In the genomic region with DNA sequence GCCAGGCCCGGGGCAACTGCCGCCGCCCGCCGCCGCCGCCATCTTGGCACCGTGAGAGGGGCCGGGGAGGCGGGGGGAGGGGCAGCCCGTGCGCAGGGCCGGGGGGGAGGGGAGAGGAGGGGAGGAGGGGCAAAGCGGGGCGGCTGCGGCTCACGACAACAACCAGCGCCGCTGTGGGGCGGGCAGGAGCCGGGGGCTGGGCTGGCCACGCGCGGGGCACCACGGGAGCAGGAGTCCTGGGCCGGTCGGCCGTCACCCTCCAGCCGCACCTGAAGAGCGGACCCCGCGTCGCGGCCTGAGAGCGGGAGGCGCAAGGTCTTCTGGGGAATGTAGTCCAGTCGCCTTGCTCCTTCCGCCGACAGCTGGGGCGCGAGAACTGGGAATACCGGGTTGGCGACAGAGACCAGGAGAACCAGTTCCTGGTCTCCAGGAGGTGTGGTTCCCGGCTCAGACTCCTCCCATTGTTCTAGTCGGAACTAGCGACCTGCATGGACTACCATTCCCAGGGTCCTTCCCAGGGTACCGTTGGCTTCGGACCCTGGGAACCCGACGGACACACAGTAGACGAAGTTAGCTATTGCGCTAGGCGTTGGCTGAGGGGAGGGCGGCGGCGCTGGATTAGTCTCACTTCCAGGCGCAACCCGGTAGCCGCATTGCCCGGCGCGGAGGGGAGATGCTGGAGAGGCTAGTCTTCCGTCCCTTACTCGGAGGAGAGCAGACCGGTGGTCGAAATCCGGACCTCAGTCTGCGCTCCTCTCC, we compare ENCODE assay signal across 7 mouse cellular contexts. TPM values are rescaled to one million over a fixed set of nuclear protein-coding genes. Genes with fewer than 3 reads are reported as not detected.
DNase-seq lines count a peak whose midpoint lies in the region; ATAC-seq lines count a peak whose summit lies in the region.

A gene (minus strand): TSS at position 51 of the 759 bp plus-strand sequence.

- H3K9me3 ChIP-seq in intestine, embryonic 15.5 days = no peaks in the 10 kb centered on the region
- H3K9me3 ChIP-seq in midbrain, embryonic 10.5 days (replicated peaks) = no peaks in the 10 kb centered on the region

- peak within 1 kb of the TSS; percentile 98 for H3K9ac ChIP-seq in intestine, embryonic 15.5 days

- H3K4me2 ChIP-seq in intestine, embryonic 15.5 days (replicated peaks) = peak within 1 kb of the TSS; percentile 88

- no peaks in the 10 kb centered on the region for H3K27me3 ChIP-seq in intestine, embryonic 15.5 days (replicated peaks)
- H3K27me3 ChIP-seq in midbrain, embryonic 10.5 days (ENCODE audit: low read depth, poor library complexity, severe bottlenecking) = no peaks in the 10 kb centered on the region

- peaks cover 33% of the 10 kb centered on the region for H3K4me1 ChIP-seq in intestine, embryonic 15.5 days (replicated peaks)
- H3K4me1 ChIP-seq in midbrain, embryonic 10.5 days = peaks cover 32% of the 10 kb centered on the region

- intact Hi-C loops in gastrocnemius, postnatal 36 days (cut with DNase I) = loop anchor here (1.0 kb wide), 1 partner anchor 25 kb away; no protein-coding TSS in a partner anchor
- intact Hi-C loops in left cerebral cortex, postnatal 25 days (cut with DNase I) = loop anchor here (1.0 to 5.0 kb wide), 5 partner anchors 24 to 367 kb away; a partner anchor contains a TSS

- peak; percentile 99 for DNase-seq in adrenal gland, adult 2 months
- DNase-seq in embryo, embryonic 11.5 days (ENCODE audit: low read depth, low spot score) = peak; percentile 92
- DNase-seq in gastrocnemius, postnatal 36 days = peak; percentile 92 to 94
- peak; percentile 97 to 98 for DNase-seq in left cerebral cortex, postnatal 25 days (ENCODE audit: low spot score in 2 of 2)
- DNase-seq in midbrain, embryonic 10.5 days (ENCODE audit: low spot score) = peak; percentile 98
- peak; percentile 91 for DNase-seq in right cerebral cortex, postnatal 4 days

- ATAC-seq in intestine, embryonic 15.5 days = peak; percentile 96

- peaks cover 22% of the 10 kb centered on the region for H3K36me3 ChIP-seq in intestine, embryonic 15.5 days
- peaks cover 30% of the 10 kb centered on the region for H3K36me3 ChIP-seq in midbrain, embryonic 10.5 days

- under 1% methylated on average over 53 of the region's 68 CpGs for WGBS in intestine, embryonic 15.5 days
- WGBS in midbrain, embryonic 10.5 days = under 1% methylated on average over 63 of the region's 68 CpGs

- peak within 1 kb of the TSS; percentile 97 for H3K4me3 ChIP-seq in intestine, embryonic 15.5 days (replicated peaks)
- H3K4me3 ChIP-seq in midbrain, embryonic 10.5 days = peak within 1 kb of the TSS; percentile 99

- H3K27ac ChIP-seq in intestine, embryonic 15.5 days = peak within 1 kb of the TSS; percentile 88
- peak within 1 kb of the TSS; percentile 99 for H3K27ac ChIP-seq in midbrain, embryonic 10.5 days (replicated peaks)

RNA-seq across cellular contexts. Expression of the gene that starts here (rescaled TPM):
- total RNA-seq in adrenal gland, adult 2 months (2021) = 10 to 100 TPM; 28.5 to 41.4 TPM
- polyA plus RNA-seq in adrenal gland, adult 2 months (2012; rRNA removed) = 50.2 and 50.4 TPM in 2 replicates
- total RNA-seq in gastrocnemius, postnatal 36 days (2021) = 10 to 100 TPM; 13.4 to 16.0 TPM
- 6.5 and 7.2 TPM in 2 replicates for polyA plus RNA-seq in intestine, embryonic 15.5 days (2015; fragmentation: Nextera tagmentation; extraction: Ambion mirVana)
- total RNA-seq in left cerebral cortex, postnatal 25 days (2021) = 10 to 100 TPM; 46.4 to 50.4 TPM
- 7.4 and 10.6 TPM in 2 replicates for polyA plus RNA-seq in midbrain, embryonic 10.5 days (2016; fragmentation: Nextera tagmentation; extraction: Ambion mirVana)

Comparison
In these comparisons a context has a peak if more than half of its experiments do, and no peak if none do; other contexts are left out.
1. Peak in every context shown above with its lines: DNase-seq, ATAC-seq, H3K4me3 ChIP-seq and H3K27ac ChIP-seq.